Mouse (Mus musculus) liver, adult 2 months (tissue): Measurements from ENCODE around the gene Plod2. TPM values are rescaled to one million over a fixed set of nuclear protein-coding genes. Genes with fewer than 3 reads are reported as not detected.

ENCODE experiments used
- DNase-seq: peaks from one replicate; pipeline ENCODE4 v3.0.0-alpha.2; 2011; ENCODE audit warnings: low read depth, low spot score; ENCODE audit errors: extremely low read depth
- H3K27ac ChIP-seq: fragments of 200-500 bp; replicated peaks from 2 replicates; pipeline ENCODE4 v1.5.1; 2012; ENCODE audit warnings: low read depth, mild to moderate bottlenecking, control low read depth, inconsistent platforms, low read length; ENCODE audit not compliant: insufficient read depth
- H3K27me3 ChIP-seq: fragments of 200-500 bp; 2 replicates; pipeline ENCODE4 v1.6.1; 2012; ENCODE audit warnings: mild to moderate bottlenecking, moderate library complexity, low read length, inconsistent platforms; ENCODE audit not compliant: control insufficient read depth, insufficient read depth
- H3K36me3 ChIP-seq: fragments of 200-500 bp; 2 replicates; pipeline ENCODE4 v1.6.1; 2012; ENCODE audit warnings: low read length, inconsistent platforms; ENCODE audit not compliant: control insufficient read depth, insufficient read depth
- H3K4me1 ChIP-seq: fragments of 200-500 bp; 2 replicates; pipeline ENCODE4 v1.6.1; 2011; ENCODE audit warnings: low read length; ENCODE audit not compliant: control insufficient read depth, insufficient read depth
- H3K4me3 ChIP-seq: fragments of 200-500 bp; 2 replicates; pipeline ENCODE4 v1.5.1; 2011; ENCODE audit warnings: low read depth, mild to moderate bottlenecking, control low read depth, low read length, moderate library complexity; ENCODE audit not compliant: insufficient read depth
- H3K79me2 ChIP-seq: fragments of 200-500 bp; 2 replicates; pipeline ENCODE4 v1.6.1; 2012; ENCODE audit warnings: inconsistent platforms, mild to moderate bottlenecking, low read length, moderate library complexity; ENCODE audit not compliant: control insufficient read depth, insufficient read depth
- H3K9ac ChIP-seq: fragments of 200-500 bp; 2 replicates; pipeline ENCODE4 v1.6.1; 2012; ENCODE audit warnings: low read depth, mild to moderate bottlenecking, control low read depth, inconsistent platforms, low read length
- CTCF ChIP-seq: fragments of 200-500 bp; IDR thresholded peaks from 2 replicates; pipeline ENCODE4 v1.5.1; 2011; ENCODE audit warnings: low read depth, low read length, control low read depth
- POLR2A ChIP-seq: fragments of 200-500 bp; IDR thresholded peaks from 2 replicates; pipeline ENCODE4 v1.6.1; 2011; ENCODE audit warnings: low read length, control low read depth; ENCODE audit not compliant: insufficient read depth; ENCODE audit errors: extremely low read depth
- WGBS: fragments of 180-500 bp; shearing (Covaris S2); methylation state at CpG from one replicate; pipeline ENCODE4 v1.1.7; 2018; 5-methylcytosine and 5-hydroxymethylcytosine counted together
- polyA plus RNA-seq: library from polyadenylated mRNA; depleted of rRNA; stranded (reverse); fragments of >200 nt; gene quantifications from 2 replicates; pipeline ENCODE4 v1.2.3, GENCODE M21; 2012
- total RNA-seq: library from RNA; depleted of rRNA; stranded (reverse); fragments of >200 nt; gene quantifications from 2 replicates; pipeline ENCODE4 v1.2.3, GENCODE M21; 2014

Gene Plod2
- total and polyA plus RNA-seq, 2 experiments, result 0.26 to 1.1 TPM

GRCm38 (mm10) chr9:92520751-92521150 is 21.3 kb upstream of the Plod2 start:
- Histone ChIP-seq H3K36me3 (no peaks in the 10 kb centered on the region), H3K27me3 (no peaks in the 10 kb centered on the region), H3K79me2 (no peaks in the 10 kb centered on the region), H3K4me1 (no peaks in the 10 kb centered on the region), H3K9ac (no peak overlapping the region), H3K27ac (no peak overlapping the region), H3K4me3 (no peak overlapping the region)
- TF ChIP-seq CTCF, result no peak
- TF ChIP-seq POLR2A, result no peak
- 91% methylated on average over 10 of the region's 10 CpGs for WGBS
- DNase-seq, result no peak

GRCm38 (mm10) chr9:92524506-92524905 is 17.5 kb upstream of the Plod2 start:
- TF ChIP-seq CTCF, result no peak
- no peak for TF ChIP-seq POLR2A
- H3K27ac ChIP-seq, result no peak overlapping the region
- H3K4me3 ChIP-seq, result no peak overlapping the region
- DNase-seq, result no peak
- no peak overlapping the region for H3K9ac ChIP-seq
- WGBS, result 71% methylated on average over 4 of the region's 4 CpGs
- no peaks in the 10 kb centered on the region for H3K79me2 ChIP-seq
- H3K36me3 ChIP-seq, result no peaks in the 10 kb centered on the region
- no peaks in the 10 kb centered on the region for H3K27me3 ChIP-seq
- no peaks in the 10 kb centered on the region for H3K4me1 ChIP-seq

GRCm38 (mm10) chr9:92530055-92530454 is 12.0 kb upstream of the Plod2 start:
- H3K4me3 ChIP-seq, result no peak overlapping the region
- no peaks in the 10 kb centered on the region for H3K36me3 ChIP-seq
- 80% methylated on average over 3 of the region's 3 CpGs for WGBS
- no peak for DNase-seq
- TF ChIP-seq CTCF (no peak), POLR2A (no peak)
- H3K9ac ChIP-seq, result no peak overlapping the region
- H3K79me2 ChIP-seq, result no peaks in the 10 kb centered on the region
- H3K4me1 ChIP-seq, result no peaks in the 10 kb centered on the region
- H3K27me3 ChIP-seq, result no peaks in the 10 kb centered on the region
- no peak overlapping the region for H3K27ac ChIP-seq

- no peak overlapping the region for H3K4me3 ChIP-seq
- H3K9ac ChIP-seq, result no peak overlapping the region
- TF ChIP-seq POLR2A (no peak), CTCF (no peak)
- no peak for DNase-seq
- H3K4me1 ChIP-seq, result no peaks in the 10 kb centered on the region
- no peaks in the 10 kb centered on the region for H3K36me3 ChIP-seq
- H3K27ac ChIP-seq, result no peak overlapping the region
- no peaks in the 10 kb centered on the region for H3K79me2 ChIP-seq
- WGBS, result 79% methylated on average over 6 of the region's 6 CpGs
- H3K27me3 ChIP-seq, result peaks cover 4% of the 10 kb centered on the region
Observed at GRCm38 (mm10) chr9:92537735-92538134, 4.3 kb upstream of the Plod2 start.

- Histone ChIP-seq H3K4me3 (no peak overlapping the region), H3K9ac (no peak overlapping the region), H3K27me3 (peaks cover 5% of the 10 kb centered on the region), H3K27ac (no peak overlapping the region), H3K4me1 (no peaks in the 10 kb centered on the region), H3K36me3 (no peaks in the 10 kb centered on the region), H3K79me2 (no peaks in the 10 kb centered on the region)
- DNase-seq, result no peak
- no peak for TF ChIP-seq CTCF
- TF ChIP-seq POLR2A, result no peak
- 79% methylated on average over 6 of the region's 6 CpGs for WGBS
Observed at GRCm38 (mm10) chr9:92538216-92538615, 3.8 kb upstream of the Plod2 start.

- no peaks in the 10 kb centered on the region for H3K4me1 ChIP-seq
- H3K4me3 ChIP-seq, result peak overlapping the region; percentile 81
- peak overlapping the region; percentile 62 for H3K9ac ChIP-seq
- H3K27me3 ChIP-seq, result peaks cover 5% of the 10 kb centered on the region
- DNase-seq, result no peak
- H3K36me3 ChIP-seq, result no peaks in the 10 kb centered on the region
- 5% methylated on average over 31 of the region's 31 CpGs for WGBS
- no peak for TF ChIP-seq POLR2A
- TF ChIP-seq CTCF, result no peak
- H3K27ac ChIP-seq, result no peak overlapping the region
- H3K79me2 ChIP-seq, result no peaks in the 10 kb centered on the region
Observed at GRCm38 (mm10) chr9:92542591-92543416, 781 bp downstream of the Plod2 start.
